Mouse (Mus musculus) frontal cortex, postnatal 36 days (tissue): Measurements from ENCODE around the gene Zmpste24.

Source experiments
- DNase-seq, 2 experiments: peaks; one replicate each; pipeline ENCODE4 v3.0.0; 2022; ENCODE audit warnings: low spot score in 2 of 2

Zmpste24 gene

GRCm38 (mm10) chr4:121031440-121031839 is 66.6 kb downstream of the Zmpste24 start:
- DNase-seq = no peak

DNA sequence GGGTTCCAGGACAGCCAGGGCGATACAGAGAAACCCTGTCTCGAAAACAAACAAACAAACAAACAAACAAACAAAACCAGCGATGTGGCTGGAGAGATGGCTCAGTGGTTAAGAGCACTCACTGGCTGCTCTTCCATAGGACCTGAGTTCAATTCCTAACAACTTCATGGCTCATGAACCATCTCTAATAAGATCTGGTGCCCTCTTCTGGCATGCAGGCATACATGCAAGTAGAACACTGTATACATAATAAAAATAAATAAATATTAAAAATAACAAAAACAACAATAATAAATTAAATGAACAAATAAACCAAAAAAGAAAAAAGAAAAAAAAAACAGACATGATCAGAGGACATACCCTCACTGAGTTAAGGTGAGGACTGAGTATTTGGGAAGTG is 68.4 kb downstream of the Zmpste24 start:
- no peak for DNase-seq

DNA sequence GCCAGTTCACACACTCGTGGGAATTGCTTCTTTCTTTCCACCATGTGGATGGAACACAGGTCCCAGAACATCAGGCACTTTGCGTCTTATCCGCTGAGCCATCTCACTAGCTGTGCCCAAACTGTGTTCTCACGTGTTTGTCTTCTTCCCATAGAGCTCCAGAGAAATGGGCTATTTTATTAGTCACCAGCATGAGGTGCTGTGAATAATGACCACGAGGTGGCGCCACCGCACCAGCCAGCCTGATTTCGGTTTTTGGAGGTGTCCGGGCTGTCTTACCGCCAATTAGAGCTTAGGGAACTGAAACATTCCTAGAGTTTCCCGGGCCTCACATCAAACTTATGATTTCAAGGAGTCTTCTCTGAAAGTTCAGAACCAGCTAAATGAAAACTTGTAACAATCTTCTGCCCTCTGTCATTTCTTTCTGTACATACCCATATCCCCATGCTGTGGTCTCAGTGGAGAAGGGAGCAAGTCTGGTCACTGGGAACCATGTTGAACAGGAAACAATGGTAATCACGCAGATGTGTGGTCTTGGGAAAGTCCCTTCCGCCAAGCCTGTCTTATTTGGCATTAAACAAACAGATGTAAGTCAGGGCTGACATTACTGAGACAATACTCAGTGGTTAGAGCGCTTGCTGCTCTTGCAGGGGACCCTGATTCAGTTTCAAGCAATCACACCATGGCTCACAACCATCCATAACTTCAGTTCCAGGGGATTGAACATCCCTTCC is 69.2 kb downstream of the Zmpste24 start:
- DNase-seq = peak; percentile 43 to 60

- DNase-seq = no peak
Measured at GRCm38 (mm10) chr4:121028146-121028545, 69.9 kb downstream of the Zmpste24 start.

GRCm38 (mm10) chr4:121025681-121026080 is 72.4 kb downstream of the Zmpste24 start:
- DNase-seq = no peak

DNA sequence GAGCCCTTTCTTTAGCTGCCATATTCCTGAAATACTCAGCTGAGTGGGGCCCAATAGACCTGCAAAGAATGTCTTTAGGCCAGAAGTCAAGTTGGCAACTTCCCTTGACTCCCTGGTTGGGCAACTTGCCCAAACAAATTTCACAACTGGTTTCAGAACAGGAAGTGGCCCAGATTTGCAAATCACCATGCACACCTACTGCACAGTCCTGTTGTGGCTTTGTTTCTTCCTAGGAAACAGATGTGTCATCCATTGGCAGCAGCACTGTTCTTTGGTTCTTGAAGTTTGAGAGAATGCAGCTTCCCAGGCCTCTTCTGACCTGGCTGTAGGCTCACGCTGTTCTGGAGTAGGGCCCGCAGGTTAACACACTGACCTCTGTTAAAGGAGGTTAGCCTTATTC is 74.1 kb downstream of the Zmpste24 start:
- DNase-seq = no peak

- DNase-seq = no peak
Measured at GRCm38 (mm10) chr4:121023464-121023863, 74.6 kb downstream of the Zmpste24 start.

DNA sequence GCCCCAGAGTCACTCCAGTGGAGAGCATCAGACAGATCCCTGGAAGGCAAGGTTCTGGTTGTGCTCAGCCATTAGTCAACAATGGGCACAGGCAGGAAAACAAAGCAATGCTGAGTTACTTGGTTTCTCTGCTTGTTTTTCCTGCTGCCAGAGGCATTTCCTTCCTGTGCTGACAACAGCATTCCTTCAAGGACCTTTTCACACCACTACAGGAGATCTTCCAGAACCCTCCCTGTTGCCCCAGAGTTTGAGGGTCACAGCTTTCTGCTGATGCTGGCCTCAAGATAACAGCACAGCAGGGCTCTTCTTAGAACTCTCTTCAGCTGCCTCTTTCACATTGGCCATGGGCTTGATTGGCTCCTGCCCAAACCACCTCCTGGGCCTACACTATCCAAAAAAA is 76.1 kb downstream of the Zmpste24 start:
- no peak for DNase-seq

- peak; percentile 68 to 73 for DNase-seq
Measured at GRCm38 (mm10) chr4:121020040-121020790, 77.8 kb downstream of the Zmpste24 start.

- DNase-seq = no peak
Measured at GRCm38 (mm10) chr4:121018250-121018649, 79.8 kb downstream of the Zmpste24 start.

DNA sequence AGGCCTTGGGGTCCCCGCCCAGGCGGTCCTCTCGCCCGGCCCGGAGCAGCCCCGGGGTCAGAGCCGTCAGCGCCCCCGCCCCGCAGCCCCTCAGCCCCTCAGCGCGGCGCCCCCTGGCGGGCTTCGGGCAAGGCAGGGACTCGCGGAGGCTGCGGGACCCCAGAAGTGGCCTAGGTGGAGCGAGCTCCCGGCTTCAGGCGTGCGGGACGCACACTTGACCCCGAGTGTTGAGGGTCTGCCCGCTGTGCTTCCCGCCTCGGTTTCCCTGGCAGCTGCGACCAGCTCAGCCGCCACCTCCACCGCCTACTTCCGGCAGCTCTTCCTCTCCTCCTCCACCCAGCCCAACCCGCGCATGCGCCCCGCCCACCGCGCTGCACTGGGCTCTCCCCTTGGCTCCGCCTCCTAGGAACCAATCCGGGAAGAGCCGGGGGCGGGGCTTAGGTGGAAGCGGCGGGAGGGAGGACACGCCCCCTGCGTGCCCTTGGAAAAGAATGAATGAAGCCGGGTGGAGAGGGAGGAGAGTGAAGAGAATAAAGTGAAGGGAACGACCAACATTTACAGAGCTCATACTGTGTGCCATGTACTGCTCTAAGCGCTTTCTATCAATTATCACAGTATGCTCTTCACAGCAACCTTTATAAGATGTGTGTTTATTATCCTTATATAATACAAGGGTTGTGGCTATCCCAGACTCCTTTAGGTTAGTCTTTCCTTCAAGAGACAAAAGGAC is 80.9 kb downstream of the Zmpste24 start, which contains the start of gene Smap2:
TSS of gene Smap2 (minus strand) at position 320 of the 730 bp plus-strand sequence.
- DNase-seq = peak; percentile 97 to 99

DNA sequence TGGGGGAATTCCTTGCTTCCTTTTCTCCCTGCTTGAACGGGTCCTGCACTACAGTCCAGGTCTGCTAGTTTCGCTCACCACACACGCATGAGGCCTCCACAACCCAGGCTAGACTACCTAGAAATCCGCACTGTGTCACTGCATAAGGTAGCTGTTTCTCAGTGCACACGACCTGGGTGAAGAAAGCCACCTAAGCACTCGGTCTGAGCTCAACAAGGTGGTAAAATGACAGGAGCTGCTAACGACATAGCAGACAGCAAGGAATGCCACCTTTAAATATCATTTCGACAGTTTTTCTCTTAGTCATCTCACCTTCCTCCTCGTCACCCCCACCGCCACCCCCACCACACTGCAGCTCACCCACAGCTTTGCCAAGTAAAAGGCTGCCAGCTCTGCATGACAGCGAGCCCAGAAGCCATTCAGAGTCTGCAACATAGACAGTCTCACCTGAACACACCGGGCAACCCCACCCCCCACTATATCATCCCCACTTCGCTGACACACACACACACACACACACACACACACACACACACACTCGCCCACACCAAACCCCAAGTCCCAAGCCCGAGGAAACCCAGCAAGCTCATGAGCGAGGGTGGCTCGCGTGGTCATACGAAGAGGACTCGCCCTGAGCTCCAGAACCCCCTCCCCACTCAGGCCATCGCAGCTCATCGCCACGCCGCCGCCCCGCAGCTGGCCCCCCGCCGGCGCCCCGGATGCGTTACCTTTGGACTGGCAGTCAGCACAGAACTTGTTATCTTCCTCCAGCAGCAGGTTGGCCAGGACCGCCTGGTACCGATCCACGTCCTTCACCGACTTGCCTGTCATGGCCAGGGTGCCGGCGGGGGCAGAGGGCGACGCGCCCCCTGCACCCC is 81.8 kb downstream of the Zmpste24 start:
- DNase-seq = no peak

- no peak for DNase-seq
Measured at GRCm38 (mm10) chr4:121015268-121015659, 82.8 kb downstream of the Zmpste24 start.

GRCm38 (mm10) chr4:121014594-121015267 is 83.3 kb downstream of the Zmpste24 start:
- no peak for DNase-seq

- no peak for DNase-seq
Measured at GRCm38 (mm10) chr4:121010770-121011549, 87.1 kb downstream of the Zmpste24 start.
